Mouse (Mus musculus): ENCODE measurements around the gene Itfg2. TPM values are rescaled to one million over a fixed set of nuclear protein-coding genes. Genes with fewer than 3 reads are reported as not detected.
A peak's percentile ranks its signal among the peaks of the same experiment; 100 is the strongest.

Itfg2 gene
- polyA plus RNA-seq, 1 experiment: 19.0 TPM

- peak overlapping the region; percentile 27 for H3K4me3 ChIP-seq (ENCODE audit: insufficient read depth, low read depth, low read length)
- no peaks in the 10 kb centered on the region for H3K36me3 ChIP-seq (ENCODE audit: control insufficient read depth, insufficient read depth, low read length)
- WGBS: 11% methylated on average over 14 of the region's 14 CpGs
- TF ChIP-seq POLR2A (IDR thresholded peaks at IDR 0.05; ENCODE audit: low read depth, low read length) (no peak), CTCF (conservative IDR thresholded peaks at IDR 0.05; ENCODE audit: insufficient read depth, insufficient read length, low read depth, low read length) (peak; percentile 81)
- no peak overlapping the region; the same call in 1 of the 2 replicates for H3K27ac ChIP-seq (ENCODE audit: insufficient read depth, low read depth, low read length)
- H3K27me3 ChIP-seq (replicated peaks; ENCODE audit: control insufficient read depth, insufficient read depth, low read length): no peaks in the 10 kb centered on the region
- H3K4me1 ChIP-seq (ENCODE audit: control insufficient read depth, insufficient read depth, low read length): peaks cover 3% of the 10 kb centered on the region; the same call in 1 of the 2 replicates
- peak; percentile 88 for DNase-seq
Observed at GRCm38 (mm10) chr6:128445761-128446535, 21.2 kb upstream of the Itfg2 start.

- Histone ChIP-seq H3K27me3 (replicated peaks; ENCODE audit: control insufficient read depth, insufficient read depth, low read length) (no peaks in the 10 kb centered on the region), H3K4me3 (ENCODE audit: insufficient read depth, low read depth, low read length) (no peak overlapping the region), H3K4me1 (ENCODE audit: control insufficient read depth, insufficient read depth, low read length) (peaks cover 6% of the 10 kb centered on the region), H3K27ac (ENCODE audit: insufficient read depth, low read depth, low read length) (no peak overlapping the region), H3K36me3 (ENCODE audit: control insufficient read depth, insufficient read depth, low read length) (no peaks in the 10 kb centered on the region)
- DNase-seq: no peak
- WGBS: 94% methylated on average over 2 of the region's 2 CpGs
- TF ChIP-seq CTCF (conservative IDR thresholded peaks at IDR 0.05; ENCODE audit: insufficient read depth, insufficient read length, low read depth, low read length): peak; percentile 18; the same call in 1 of the 2 replicates
- no peak for TF ChIP-seq POLR2A (IDR thresholded peaks at IDR 0.05; ENCODE audit: low read depth, low read length)
Observed at GRCm38 (mm10) chr6:128440238-128440637, 15.5 kb upstream of the Itfg2 start.

- H3K36me3 ChIP-seq (ENCODE audit: control insufficient read depth, insufficient read depth, low read length): 0 out of 2 replicates have a peak, but pooled peaks cover 2% of the 10 kb centered on the region
- no peak overlapping the region; the same call in 1 of the 2 replicates for H3K27ac ChIP-seq (ENCODE audit: insufficient read depth, low read depth, low read length)
- no peaks in the 10 kb centered on the region for H3K27me3 ChIP-seq (replicated peaks; ENCODE audit: control insufficient read depth, insufficient read depth, low read length)
- DNase-seq: peak; percentile 38
- TF ChIP-seq POLR2A (IDR thresholded peaks at IDR 0.05; ENCODE audit: low read depth, low read length): no peak
- TF ChIP-seq CTCF (conservative IDR thresholded peaks at IDR 0.05; ENCODE audit: insufficient read depth, insufficient read length, low read depth, low read length): no peak
- 9% methylated on average over 18 of the region's 18 CpGs for WGBS
- peak overlapping the region; percentile 94 for H3K4me3 ChIP-seq (ENCODE audit: insufficient read depth, low read depth, low read length)
- H3K4me1 ChIP-seq (ENCODE audit: control insufficient read depth, insufficient read depth, low read length): peaks cover 6% of the 10 kb centered on the region
Observed at GRCm38 (mm10) chr6:128438871-128439341, 14.2 kb upstream of the Itfg2 start.

GRCm38 (mm10) chr6:128438317-128438870, 13.7 kb upstream of the Itfg2 start, which contains the start of gene Fkbp4:
TSS of gene Fkbp4 (minus strand) at chr6:128438677.
- Histone ChIP-seq H3K4me3 (ENCODE audit: insufficient read depth, low read depth, low read length) (peak within 1 kb of the TSS; percentile 94), H3K27me3 (replicated peaks; ENCODE audit: control insufficient read depth, insufficient read depth, low read length) (no peaks in the 10 kb centered on the region), H3K36me3 (ENCODE audit: control insufficient read depth, insufficient read depth, low read length) (peaks cover 5% of the 10 kb centered on the region; the same call in 1 of the 2 replicates), H3K4me1 (ENCODE audit: control insufficient read depth, insufficient read depth, low read length) (peaks cover 6% of the 10 kb centered on the region), H3K27ac (ENCODE audit: insufficient read depth, low read depth, low read length) (peak within 1 kb of the TSS; percentile 91)
- TF ChIP-seq POLR2A (IDR thresholded peaks at IDR 0.05; ENCODE audit: low read depth, low read length) (peak; percentile 79), CTCF (conservative IDR thresholded peaks at IDR 0.05; ENCODE audit: insufficient read depth, insufficient read length, low read depth, low read length) (no peak)
- WGBS: 2% methylated on average over 67 of the region's 67 CpGs
- DNase-seq: peak; percentile 97

GRCm38 (mm10) chr6:128437731-128438316, 13.1 kb upstream of the Itfg2 start:
- DNase-seq: peak; percentile 93
- peaks cover 5% of the 10 kb centered on the region; the same call in 1 of the 2 replicates for H3K36me3 ChIP-seq (ENCODE audit: control insufficient read depth, insufficient read depth, low read length)
- peak overlapping the region; percentile 91 for H3K27ac ChIP-seq (ENCODE audit: insufficient read depth, low read depth, low read length)
- H3K4me1 ChIP-seq (ENCODE audit: control insufficient read depth, insufficient read depth, low read length): peaks cover 6% of the 10 kb centered on the region
- H3K27me3 ChIP-seq (replicated peaks; ENCODE audit: control insufficient read depth, insufficient read depth, low read length): no peaks in the 10 kb centered on the region
- 1% methylated on average over 52 of the region's 52 CpGs for WGBS
- H3K4me3 ChIP-seq (ENCODE audit: insufficient read depth, low read depth, low read length): peak overlapping the region; percentile 94
- TF ChIP-seq CTCF (conservative IDR thresholded peaks at IDR 0.05; ENCODE audit: insufficient read depth, insufficient read length, low read depth, low read length) (no peak), POLR2A (IDR thresholded peaks at IDR 0.05; ENCODE audit: low read depth, low read length) (no peak)

- Histone ChIP-seq H3K4me3 (ENCODE audit: insufficient read depth, low read depth, low read length) (peak overlapping the region; percentile 94), H3K27me3 (replicated peaks; ENCODE audit: control insufficient read depth, insufficient read depth, low read length) (no peaks in the 10 kb centered on the region), H3K4me1 (ENCODE audit: control insufficient read depth, insufficient read depth, low read length) (peaks cover 6% of the 10 kb centered on the region), H3K36me3 (ENCODE audit: control insufficient read depth, insufficient read depth, low read length) (peaks cover 8% of the 10 kb centered on the region; the same call in 1 of the 2 replicates), H3K27ac (ENCODE audit: insufficient read depth, low read depth, low read length) (peak overlapping the region; percentile 91)
- 8% methylated on average over 10 of the region's 10 CpGs for WGBS
- DNase-seq: no peak
- TF ChIP-seq CTCF (conservative IDR thresholded peaks at IDR 0.05; ENCODE audit: insufficient read depth, insufficient read length, low read depth, low read length) (no peak), POLR2A (IDR thresholded peaks at IDR 0.05; ENCODE audit: low read depth, low read length) (no peak)
Observed at GRCm38 (mm10) chr6:128437288-128437687, 12.6 kb upstream of the Itfg2 start.
